Mouse (Mus musculus): ENCODE measurements around the gene Itga2. TPM values are rescaled to one million over a fixed set of nuclear protein-coding genes. Genes with fewer than 3 reads are reported as not detected.

The Itga2 gene
- total and polyA plus RNA-seq, 3 experiments = under 0.01 TPM; not detected in 2

- no peaks in the 10 kb centered on the region for H3K36me3 ChIP-seq (ENCODE audit: control insufficient read depth in 1 of 2, insufficient read depth in 2 of 2, low read length in 2 of 2)
- H3K27ac ChIP-seq (ENCODE audit: control insufficient read depth, low read depth, low read length) = no peak overlapping the region
- H3K79me2 ChIP-seq (ENCODE audit: control insufficient read depth, insufficient read depth, low read length, poor library complexity) = no peaks in the 10 kb centered on the region
- no peaks in the 10 kb centered on the region for H3K27me3 ChIP-seq (ENCODE audit: control insufficient read depth in 1 of 2, insufficient read depth in 2 of 2, low read length in 2 of 2)
- no peak for DNase-seq (ENCODE audit: low read depth, low spot score)
- no peak overlapping the region for H3K4me3 ChIP-seq (ENCODE audit: control insufficient read depth in 1 of 2, insufficient read depth in 1 of 2, low read depth in 2 of 2, low read length in 2 of 2)
- no peaks in the 10 kb centered on the region for H3K9me3 ChIP-seq (replicated peaks; ENCODE audit: insufficient read depth, low read length)
- H3K4me1 ChIP-seq (ENCODE audit: control insufficient read depth in 1 of 2, insufficient read depth in 2 of 2, low read length in 2 of 2) = no peaks in the 10 kb centered on the region
- H3K9ac ChIP-seq (ENCODE audit: control insufficient read depth, low read depth, low read length, poor library complexity, severe bottlenecking) = no peak overlapping the region
- TF ChIP-seq ETS1 (IDR thresholded peaks at IDR 0.05; ENCODE audit: low read depth, low read length) (no peak), CTCF (IDR thresholded peaks at IDR 0.05 in 2 of 3, conservative IDR thresholded peaks at IDR 0.05 in 1 of 3; ENCODE audit: control insufficient read depth in 1 of 3, insufficient read depth in 1 of 3, low read depth in 2 of 3, low read length in 3 of 3, poor library complexity in 1 of 3, severe bottlenecking in 1 of 3) (no peak), MEF2A (IDR thresholded peaks at IDR 0.05; ENCODE audit: extremely low read depth, insufficient replicate concordance, low read depth, low read length, poor library complexity, severe bottlenecking) (no peak), MAZ (IDR thresholded peaks at IDR 0.05; ENCODE audit: low read depth, low read length) (no peak), USF1 (IDR thresholded peaks at IDR 0.05; ENCODE audit: low read depth, low read length) (no peak), POLR2AphosphoS5 (IDR thresholded peaks at IDR 0.05; ENCODE audit: borderline replicate concordance, low read depth, low read length) (no peak), GABPA (IDR thresholded peaks at IDR 0.05; ENCODE audit: low read depth, low read length) (no peak)
These were observed 24.0 kb downstream of the Itga2 start for GRCm38 (mm10) chr13:114907876-114908275.

GRCm38 (mm10) chr13:114896751-114897386 lies 35.0 kb downstream of the Itga2 start:
- H3K36me3 ChIP-seq (ENCODE audit: control insufficient read depth in 1 of 2, insufficient read depth in 2 of 2, low read length in 2 of 2) = no peaks in the 10 kb centered on the region
- no peak overlapping the region for H3K4me3 ChIP-seq (ENCODE audit: control insufficient read depth in 1 of 2, insufficient read depth in 1 of 2, low read depth in 2 of 2, low read length in 2 of 2)

GRCm38 (mm10) chr13:114895896-114896295 lies 36.0 kb downstream of the Itga2 start:
- Histone ChIP-seq H3K27ac (ENCODE audit: control insufficient read depth, low read depth, low read length) (no peak overlapping the region), H3K9me3 (replicated peaks; ENCODE audit: insufficient read depth, low read length) (no peaks in the 10 kb centered on the region), H3K27me3 (ENCODE audit: control insufficient read depth in 1 of 2, insufficient read depth in 2 of 2, low read length in 2 of 2) (no peaks in the 10 kb centered on the region), H3K36me3 (ENCODE audit: control insufficient read depth in 1 of 2, insufficient read depth in 2 of 2, low read length in 2 of 2) (no peaks in the 10 kb centered on the region), H3K9ac (ENCODE audit: control insufficient read depth, low read depth, low read length, poor library complexity, severe bottlenecking) (no peak overlapping the region), H3K4me3 (ENCODE audit: control insufficient read depth in 1 of 2, insufficient read depth in 1 of 2, low read depth in 2 of 2, low read length in 2 of 2) (no peak overlapping the region), H3K79me2 (ENCODE audit: control insufficient read depth, insufficient read depth, low read length, poor library complexity) (no peaks in the 10 kb centered on the region), H3K4me1 (ENCODE audit: control insufficient read depth in 1 of 2, insufficient read depth in 2 of 2, low read length in 2 of 2) (no peaks in the 10 kb centered on the region)
- no peak for DNase-seq (ENCODE audit: low read depth, low spot score)
- TF ChIP-seq TBP (IDR thresholded peaks at IDR 0.05; ENCODE audit: low read depth, low read length) = no peak
- TF ChIP-seq ELF1 (IDR thresholded peaks at IDR 0.05; ENCODE audit: low read depth, low read length) = no peak
- TF ChIP-seq MEF2A (IDR thresholded peaks at IDR 0.05; ENCODE audit: extremely low read depth, insufficient replicate concordance, low read depth, low read length, poor library complexity, severe bottlenecking) = no peak
- no peak for TF ChIP-seq SMC3 (IDR thresholded peaks at IDR 0.05; ENCODE audit: low read depth, low read length)
- TF ChIP-seq ZNF384 (IDR thresholded peaks at IDR 0.05; ENCODE audit: low read depth, low read length) = no peak
- no peak for TF ChIP-seq CHD1 (IDR thresholded peaks at IDR 0.05; ENCODE audit: low read depth, low read length)
- no peak for TF ChIP-seq MAX (IDR thresholded peaks at IDR 0.05; ENCODE audit: low read length)
- no peak for TF ChIP-seq RCOR1 (IDR thresholded peaks at IDR 0.05; ENCODE audit: low read depth, low read length)
- no peak for TF ChIP-seq CTCF (IDR thresholded peaks at IDR 0.05 in 2 of 3, conservative IDR thresholded peaks at IDR 0.05 in 1 of 3; ENCODE audit: control insufficient read depth in 1 of 3, insufficient read depth in 1 of 3, low read depth in 2 of 3, low read length in 3 of 3, poor library complexity in 1 of 3, severe bottlenecking in 1 of 3)
- TF ChIP-seq JUND (IDR thresholded peaks at IDR 0.05; ENCODE audit: low read depth, low read length) = no peak
- TF ChIP-seq UBTF (IDR thresholded peaks at IDR 0.05; ENCODE audit: borderline replicate concordance, insufficient read depth, low read depth, low read length) = no peak
- no peak for TF ChIP-seq USF1 (IDR thresholded peaks at IDR 0.05; ENCODE audit: low read depth, low read length)

More at GRCm38 (mm10) chr13:114896751-114897386, 35.0 kb downstream of the Itga2 start:
- H3K79me2 ChIP-seq (ENCODE audit: control insufficient read depth, insufficient read depth, low read length, poor library complexity) = no peaks in the 10 kb centered on the region
- no peaks in the 10 kb centered on the region for H3K4me1 ChIP-seq (ENCODE audit: control insufficient read depth in 1 of 2, insufficient read depth in 2 of 2, low read length in 2 of 2)
- H3K9me3 ChIP-seq (replicated peaks; ENCODE audit: insufficient read depth, low read length) = no peaks in the 10 kb centered on the region
- TF ChIP-seq TAL1 (IDR thresholded peaks at IDR 0.05; ENCODE audit: low read length) (no peak), SIN3A (IDR thresholded peaks at IDR 0.05; ENCODE audit: low read length) (no peak), CTCF (IDR thresholded peaks at IDR 0.05 in 2 of 3, conservative IDR thresholded peaks at IDR 0.05 in 1 of 3; ENCODE audit: control insufficient read depth in 1 of 3, insufficient read depth in 1 of 3, low read depth in 2 of 3, low read length in 3 of 3, poor library complexity in 1 of 3, severe bottlenecking in 1 of 3) (no peak), POLR2AphosphoS5 (IDR thresholded peaks at IDR 0.05; ENCODE audit: borderline replicate concordance, low read depth, low read length) (no peak), ETS1 (IDR thresholded peaks at IDR 0.05; ENCODE audit: low read depth, low read length) (no peak), MXI1 (IDR thresholded peaks at IDR 0.05; ENCODE audit: low read depth, low read length) (no peak), TBP (IDR thresholded peaks at IDR 0.05; ENCODE audit: low read depth, low read length) (no peak), NRF1 (IDR thresholded peaks at IDR 0.05; ENCODE audit: insufficient read depth, low read depth, low read length, poor library complexity, severe bottlenecking) (no peak), E2F4 (IDR thresholded peaks at IDR 0.05; ENCODE audit: borderline replicate concordance, low read depth, low read length) (no peak), POLR2A (IDR thresholded peaks at IDR 0.05; ENCODE audit: control insufficient read depth in 1 of 2, insufficient read depth in 1 of 2, low read depth in 1 of 2, low read length in 2 of 2, poor library complexity in 1 of 2) (no peak), RCOR1 (IDR thresholded peaks at IDR 0.05; ENCODE audit: low read depth, low read length) (no peak), MAZ (IDR thresholded peaks at IDR 0.05; ENCODE audit: low read depth, low read length) (no peak)
- DNase-seq (ENCODE audit: low read depth, low spot score) = no peak
- no peaks in the 10 kb centered on the region for H3K27me3 ChIP-seq (ENCODE audit: control insufficient read depth in 1 of 2, insufficient read depth in 2 of 2, low read length in 2 of 2)
- no peak overlapping the region for H3K27ac ChIP-seq (ENCODE audit: control insufficient read depth, low read depth, low read length)
- H3K9ac ChIP-seq (ENCODE audit: control insufficient read depth, low read depth, low read length, poor library complexity, severe bottlenecking) = no peak overlapping the region

All from MEL (cell line).